Mouse (Mus musculus) hindbrain, embryonic 14.5 days (tissue): ENCODE data around the gene Tspo. TPM values are rescaled to one million over a fixed set of nuclear protein-coding genes. Genes with fewer than 3 reads are reported as not detected.

Experiments
- ATAC-seq: fragments of 200-750 bp; cut with Nextera tagmentation; 2 replicates; pipeline ENCODE4 v1.8.0; 2017; ENCODE audit warnings: moderate number of reproducible peaks, mild to moderate bottlenecking, moderate TSS enrichment, moderate library complexity; ENCODE audit not compliant: low FRiP score
- DNase-seq: peaks from one replicate; pipeline ENCODE4 v3.0.0-alpha.2; 2015; ENCODE audit warnings: low spot score
- H3K27ac ChIP-seq: fragments of 300-500 bp; sonication (generic); 2 replicates; pipeline ENCODE4 v1.5.1; 2014; ENCODE audit warnings: mild to moderate bottlenecking, moderate library complexity
- H3K27me3 ChIP-seq: fragments of 300-500 bp; sonication (generic); 2 replicates; pipeline ENCODE4 v1.6.1; 2014; ENCODE audit warnings: mild to moderate bottlenecking, low read length, mixed read lengths; ENCODE audit not compliant: control insufficient read depth, insufficient read depth
- H3K36me3 ChIP-seq: fragments of 300-500 bp; sonication (generic); replicated peaks from 2 replicates; pipeline ENCODE4 v1.6.1; 2014; ENCODE audit not compliant: control insufficient read depth, insufficient read depth
- H3K4me1 ChIP-seq: fragments of 300-500 bp; sonication (generic); replicated peaks from 2 replicates; pipeline ENCODE4 v1.6.1; 2014; ENCODE audit warnings: antibody characterized with exemption, low read length, mixed read lengths; ENCODE audit not compliant: control insufficient read depth, insufficient read depth
- H3K4me2 ChIP-seq: fragments of 300-500 bp; sonication (generic); replicated peaks from 2 replicates; pipeline ENCODE4 v1.6.1; 2014; ENCODE audit warnings: mild to moderate bottlenecking, moderate library complexity
- H3K4me3 ChIP-seq: fragments of 300-500 bp; sonication (generic); replicated peaks from 2 replicates; pipeline ENCODE4 v1.5.1; 2014; ENCODE audit warnings: mild to moderate bottlenecking, low read length
- H3K9ac ChIP-seq: fragments of 300-500 bp; sonication (generic); 2 replicates; pipeline ENCODE4 v1.6.1; 2014
- H3K9me3 ChIP-seq: fragments of 300-500 bp; sonication (generic); 2 replicates; pipeline ENCODE4 v1.6.1; 2016; ENCODE audit warnings: low read length; ENCODE audit not compliant: control insufficient read depth
- WGBS: fragments of 180-500 bp; shearing (Covaris S2); extraction: QIAGEN DNeasy Blood & Tissue Kit; methylation state at CpG from one replicate; pipeline ENCODE4 v1.1.7; 2014; 5-methylcytosine and 5-hydroxymethylcytosine counted together
- polyA plus RNA-seq: library from polyadenylated mRNA; unstranded; fragments of >200 nt; fragmentation: Nextera tagmentation; extraction: Ambion mirVana; gene quantifications from 2 replicates; pipeline ENCODE4 v1.2.1, GENCODE M21; 2014

Gene Tspo
- polyA plus RNA-seq, 1 experiment from 2014 or later = 12.2 TPM

DNA sequence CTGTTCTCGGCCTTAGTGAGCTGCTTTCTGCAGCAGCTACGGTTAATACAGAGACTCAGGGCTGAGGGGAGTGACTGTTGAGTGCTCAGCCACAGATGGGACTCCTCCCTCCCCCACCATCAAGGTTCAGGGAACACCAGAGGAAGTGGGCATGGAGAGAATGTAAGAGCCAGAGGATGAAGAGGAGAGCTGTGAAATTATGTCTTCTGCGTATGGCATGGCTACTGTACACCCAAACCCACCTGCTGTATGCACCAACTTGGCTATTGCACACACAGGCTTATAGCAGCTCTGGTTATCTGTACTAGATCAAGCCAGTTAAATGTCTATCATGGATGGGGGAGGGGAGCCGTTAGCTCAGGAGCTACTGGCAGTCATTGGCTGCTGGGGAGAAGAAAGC is 37.8 kb downstream of the Tspo start:
- Histone ChIP-seq H3K9ac (no peak overlapping the region), H3K36me3 (no peaks in the 10 kb centered on the region), H3K4me2 (no peak overlapping the region), H3K4me3 (no peak overlapping the region), H3K4me1 (no peaks in the 10 kb centered on the region), H3K27ac (no peak overlapping the region), H3K27me3 (no peaks in the 10 kb centered on the region), H3K9me3 (no peaks in the 10 kb centered on the region)
- DNase-seq = no peak
- no peak for ATAC-seq
- WGBS = 79% methylated on average over 4 of the region's 4 CpGs

DNA sequence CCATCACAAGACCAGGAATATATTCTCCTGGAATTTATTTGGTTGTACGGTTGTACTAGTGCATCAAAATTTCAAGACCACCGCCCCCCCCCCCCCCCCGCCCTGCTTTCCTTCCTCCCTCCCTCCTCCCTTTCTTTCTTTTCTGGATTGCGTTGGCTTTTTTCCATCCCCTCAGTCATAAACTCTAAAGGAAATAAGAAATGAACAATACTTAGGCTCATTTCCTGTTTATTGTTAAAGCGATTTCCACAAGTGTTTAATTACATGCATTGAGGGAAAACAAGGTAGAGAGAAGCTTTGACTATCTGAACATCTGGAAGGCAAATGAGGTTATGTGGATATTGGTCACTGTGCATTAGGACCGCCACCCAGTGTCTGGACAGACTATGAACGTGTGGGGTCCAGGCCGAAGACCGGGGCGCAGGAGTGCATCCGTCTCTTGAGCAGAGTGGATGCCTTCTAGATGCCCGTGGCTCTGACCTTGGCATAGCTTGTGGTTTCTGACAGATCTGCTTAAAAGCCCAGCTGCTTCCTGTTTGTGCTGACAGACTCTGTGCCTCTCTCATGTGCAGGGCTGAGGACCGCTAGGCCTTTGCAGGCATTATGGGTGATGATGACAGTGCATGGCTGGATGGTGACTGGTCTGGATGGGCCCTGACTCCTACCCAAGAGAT is 39.1 kb downstream of the Tspo start:
- Histone ChIP-seq H3K9ac (no peak overlapping the region), H3K27ac (no peak overlapping the region), H3K4me3 (no peak overlapping the region), H3K4me1 (no peaks in the 10 kb centered on the region), H3K36me3 (no peaks in the 10 kb centered on the region), H3K4me2 (no peak overlapping the region), H3K9me3 (no peaks in the 10 kb centered on the region), H3K27me3 (no peaks in the 10 kb centered on the region)
- DNase-seq (no peak), ATAC-seq (no peak)
- WGBS = 83% methylated on average over 13 of the region's 13 CpGs

DNA sequence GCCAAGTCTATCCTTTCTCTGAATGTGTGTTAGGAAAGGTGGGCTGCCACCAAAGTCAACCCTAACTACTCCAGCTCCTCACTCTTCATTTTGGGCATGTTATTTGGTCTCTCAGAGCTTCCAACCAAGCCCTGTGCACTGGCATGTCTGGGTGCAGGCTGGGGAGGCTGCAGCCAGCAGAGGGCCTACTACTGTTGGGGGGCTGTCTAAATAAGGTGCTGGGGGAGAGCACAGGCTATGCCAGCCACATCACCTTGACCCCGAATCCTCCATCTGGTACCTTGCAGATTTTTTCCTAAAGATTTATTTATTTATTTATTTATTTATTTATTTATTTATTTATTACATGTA is 39.6 kb downstream of the Tspo start:
- Histone ChIP-seq H3K27ac (no peak overlapping the region), H3K9ac (no peak overlapping the region), H3K4me3 (no peak overlapping the region), H3K4me1 (no peaks in the 10 kb centered on the region), H3K4me2 (no peak overlapping the region), H3K9me3 (no peaks in the 10 kb centered on the region), H3K27me3 (no peaks in the 10 kb centered on the region), H3K36me3 (no peaks in the 10 kb centered on the region)
- no peak for ATAC-seq
- WGBS = 97% methylated on average over 1 of the region's 1 CpGs
- DNase-seq = no peak

DNA sequence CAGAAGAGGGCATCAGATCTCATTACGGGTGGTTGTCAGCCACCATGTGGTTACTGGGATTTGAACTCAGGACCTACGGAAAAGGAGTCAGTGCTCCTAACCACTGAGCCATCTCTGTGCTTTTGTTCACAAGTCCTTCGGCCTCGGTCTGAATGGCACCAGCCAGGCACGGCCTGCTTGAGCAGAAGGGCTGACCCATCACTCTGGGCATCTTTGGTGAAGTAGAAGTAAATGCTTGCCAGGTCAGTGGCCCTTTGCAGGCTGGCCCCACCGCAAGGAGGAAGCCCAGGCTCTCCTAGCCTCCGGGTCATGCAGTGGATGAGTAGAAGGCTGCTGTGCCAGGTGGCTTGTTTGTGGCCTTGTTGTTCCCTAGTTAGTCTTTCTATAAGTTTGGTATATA is 40.0 kb downstream of the Tspo start:
- no peak overlapping the region for H3K4me2 ChIP-seq
- no peak overlapping the region for H3K4me3 ChIP-seq
- no peaks in the 10 kb centered on the region for H3K4me1 ChIP-seq
- no peaks in the 10 kb centered on the region for H3K36me3 ChIP-seq
- no peak overlapping the region for H3K9ac ChIP-seq
- WGBS = 96% methylated on average over 7 of the region's 7 CpGs
- DNase-seq = no peak
- no peaks in the 10 kb centered on the region for H3K9me3 ChIP-seq
- H3K27ac ChIP-seq = no peak overlapping the region
- no peaks in the 10 kb centered on the region for H3K27me3 ChIP-seq
- ATAC-seq = no peak

DNA sequence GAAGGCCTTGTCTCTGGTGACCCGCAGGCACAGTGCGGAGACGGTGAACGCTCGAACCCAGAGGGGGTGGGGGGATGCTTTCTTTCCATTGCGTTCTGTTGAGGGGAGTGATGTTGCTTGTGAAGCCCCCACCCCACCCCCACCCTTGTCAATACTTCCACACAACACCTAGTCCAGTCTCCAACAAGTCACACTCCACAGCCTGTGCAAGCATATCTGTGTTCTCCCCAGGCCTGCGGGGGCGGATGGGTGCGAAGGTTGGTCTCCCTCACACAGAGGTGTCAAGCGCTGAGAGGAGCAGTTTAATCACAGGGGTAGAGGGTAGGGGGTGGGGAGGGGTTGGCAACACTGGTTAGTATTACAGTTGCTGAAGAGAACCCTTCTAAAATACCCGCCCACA is 42.8 kb downstream of the Tspo start:
- DNase-seq (no peak), ATAC-seq (no peak)
- no peaks in the 10 kb centered on the region for H3K27me3 ChIP-seq
- H3K4me2 ChIP-seq = no peak overlapping the region
- no peak overlapping the region for H3K27ac ChIP-seq
- no peaks in the 10 kb centered on the region for H3K4me1 ChIP-seq
- 0 out of 2 replicates have a peak, but pooled peaks cover 6% of the 10 kb centered on the region for H3K36me3 ChIP-seq
- H3K9me3 ChIP-seq = no peaks in the 10 kb centered on the region
- 90% methylated on average over 11 of the region's 11 CpGs for WGBS
- H3K9ac ChIP-seq = no peak overlapping the region
- H3K4me3 ChIP-seq = no peak overlapping the region

DNA sequence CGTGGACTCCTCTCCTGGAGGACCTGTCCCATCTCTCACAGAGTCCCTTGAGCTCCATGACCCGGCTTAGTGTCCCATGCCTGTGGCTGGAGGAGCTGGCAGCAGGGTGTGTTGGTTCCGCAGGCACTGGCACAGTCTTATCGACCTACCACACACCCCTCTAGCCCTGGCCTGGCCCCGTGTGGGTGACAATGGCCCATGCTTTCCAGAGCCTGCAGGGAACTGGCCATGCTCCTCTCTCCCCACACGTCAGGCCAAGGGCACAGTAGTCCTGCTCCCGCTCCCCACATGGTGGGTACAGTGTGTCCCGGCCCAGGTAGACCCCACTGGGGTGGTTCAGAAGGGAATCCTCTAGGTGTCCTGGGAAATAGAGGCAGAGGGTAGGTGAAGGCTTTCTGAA is 43.3 kb downstream of the Tspo start:
- H3K4me1 ChIP-seq = no peaks in the 10 kb centered on the region
- peaks cover 8% of the 10 kb centered on the region; the same call in 1 of the 2 replicates for H3K36me3 ChIP-seq
- ATAC-seq = no peak
- H3K27me3 ChIP-seq = no peaks in the 10 kb centered on the region
- DNase-seq = no peak
- no peak overlapping the region for H3K4me3 ChIP-seq
- no peak overlapping the region for H3K27ac ChIP-seq
- no peak overlapping the region for H3K4me2 ChIP-seq
- 90% methylated on average over 8 of the region's 8 CpGs for WGBS
- no peak overlapping the region for H3K9ac ChIP-seq
- H3K9me3 ChIP-seq = no peaks in the 10 kb centered on the region

DNA sequence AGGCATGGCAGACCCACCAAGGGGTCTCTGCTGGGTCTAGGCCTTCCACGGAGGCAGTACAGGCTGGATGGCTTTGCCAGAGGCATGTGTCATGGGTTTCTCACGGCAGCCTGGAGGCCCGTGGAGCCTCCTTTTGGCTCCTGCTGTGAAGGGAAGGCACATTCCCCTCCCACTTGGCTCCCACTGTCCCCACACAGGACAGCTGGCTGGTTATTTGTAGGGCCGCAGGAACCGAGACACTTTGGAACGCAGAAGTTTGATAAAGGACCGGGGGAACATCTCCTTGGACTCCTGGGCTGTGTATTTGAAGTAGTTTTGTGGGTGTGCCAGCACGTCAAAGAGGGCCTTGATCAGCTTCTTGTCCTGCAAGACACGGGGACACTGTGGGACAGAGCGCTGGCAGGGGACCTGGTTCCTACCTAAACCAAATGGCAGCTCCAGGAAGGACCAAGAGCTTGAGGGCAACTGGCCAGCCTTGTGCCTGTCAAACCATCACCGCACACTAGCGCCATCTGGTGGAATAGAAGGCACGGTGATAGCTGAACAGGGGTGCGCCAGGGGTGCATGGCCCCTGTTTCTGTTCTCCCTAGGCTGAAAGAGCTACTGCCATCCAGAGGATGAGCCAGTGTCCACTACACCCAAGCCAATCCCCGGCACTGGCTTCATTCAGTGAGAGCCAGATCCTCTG is 43.9 kb downstream of the Tspo start:
- H3K36me3 ChIP-seq = peaks cover 14% of the 10 kb centered on the region; the same call in 1 of the 2 replicates
- no peaks in the 10 kb centered on the region for H3K9me3 ChIP-seq
- H3K4me2 ChIP-seq = no peak overlapping the region
- no peak overlapping the region for H3K9ac ChIP-seq
- no peak overlapping the region for H3K27ac ChIP-seq
- H3K4me1 ChIP-seq = no peaks in the 10 kb centered on the region
- H3K27me3 ChIP-seq = no peaks in the 10 kb centered on the region
- ATAC-seq (no peak), DNase-seq (peak; percentile 70)
- 54% methylated on average over 15 of the region's 15 CpGs for WGBS
- no peak overlapping the region for H3K4me3 ChIP-seq

DNA sequence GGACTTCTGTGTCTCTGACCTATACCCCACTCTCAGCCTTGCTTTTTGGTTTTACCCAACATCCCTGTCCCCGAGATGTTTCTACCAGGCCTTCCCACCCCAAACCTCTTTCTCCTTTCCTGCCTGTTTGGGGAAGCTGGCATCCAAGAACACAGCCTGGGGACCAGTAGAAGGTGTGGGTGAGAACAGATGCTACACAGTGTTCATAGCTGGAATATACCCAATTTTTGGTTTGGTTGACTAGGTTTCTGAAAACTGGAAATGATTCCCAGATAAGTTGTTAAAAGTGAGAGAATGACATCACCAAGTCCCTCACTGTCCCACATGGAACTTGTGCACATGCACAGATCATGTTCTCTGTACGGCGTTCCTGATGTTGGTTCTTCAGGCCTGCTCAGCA is 51.9 kb downstream of the Tspo start:
- no peaks in the 10 kb centered on the region for H3K4me1 ChIP-seq
- no peak for DNase-seq
- H3K9me3 ChIP-seq = no peaks in the 10 kb centered on the region
- no peaks in the 10 kb centered on the region for H3K27me3 ChIP-seq
- WGBS = 89% methylated on average over 3 of the region's 3 CpGs
- H3K4me3 ChIP-seq = no peak overlapping the region
- peaks cover 22% of the 10 kb centered on the region for H3K36me3 ChIP-seq
- no peak overlapping the region for H3K4me2 ChIP-seq
- H3K27ac ChIP-seq = no peak overlapping the region
- H3K9ac ChIP-seq = no peak overlapping the region
- ATAC-seq = no peak
